Mouse (Mus musculus) spleen, adult 18-20 months (tissue): Measurements from ENCODE around the gene Btbd35f13.
"Not testable (repeated sequence)": the region's sequence is repeated elsewhere in the genome, so short reads cannot be mapped to it uniquely, and the experiment has no call there.

Source experiments
- DNase-seq, 2 experiments: peaks; one replicate each; pipeline ENCODE4 v3.0.0; 2022; ENCODE audit warnings: mixed read lengths in 2 of 2

Gene Btbd35f13

DNA sequence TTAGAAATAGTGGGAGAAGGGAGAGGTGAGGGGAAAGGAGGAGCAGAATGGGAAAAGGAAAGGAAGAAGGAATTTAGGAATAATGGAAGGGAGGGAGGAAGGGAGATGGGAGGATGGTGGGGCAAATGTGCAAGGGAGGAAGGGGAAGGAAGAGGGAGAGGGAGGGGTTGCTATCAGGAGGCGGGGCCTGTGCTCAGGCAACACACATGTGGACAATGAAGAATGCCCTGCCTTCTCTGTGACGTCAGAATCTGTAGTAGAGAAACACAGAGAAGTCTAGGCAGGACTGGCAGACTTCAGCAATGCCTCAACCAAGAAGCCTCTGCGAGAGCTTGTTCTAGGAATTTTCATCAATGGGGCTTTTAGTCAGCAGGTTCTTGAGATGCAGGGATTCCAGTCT, at the start of gene Btbd35f13:
Gene Btbd35f13, plus strand, starts transcription at position 301 of the 400 bp plus-strand sequence.
- DNase-seq: not testable (repeated sequence)

GRCm38 (mm10) chrX:33702249-33702648, 45.3 kb downstream of the Btbd35f13 start, which contains the start of gene Btbd35f14:
TSS of gene Btbd35f14 (minus strand) at chrX:33702349.
- DNase-seq: not testable (repeated sequence)
